Mouse (Mus musculus) embryo, embryonic 10 days (tissue): ENCODE data around the gene Tyw3.
"Not testable (repeated sequence)": the region's sequence is repeated elsewhere in the genome, so short reads cannot be mapped to it uniquely, and the experiment has no call there.

Experiments
- DNase-seq: peaks from one replicate; pipeline ENCODE4 v3.0.0-alpha.2; 2015; ENCODE audit warnings: low spot score

Tyw3 gene

DNA sequence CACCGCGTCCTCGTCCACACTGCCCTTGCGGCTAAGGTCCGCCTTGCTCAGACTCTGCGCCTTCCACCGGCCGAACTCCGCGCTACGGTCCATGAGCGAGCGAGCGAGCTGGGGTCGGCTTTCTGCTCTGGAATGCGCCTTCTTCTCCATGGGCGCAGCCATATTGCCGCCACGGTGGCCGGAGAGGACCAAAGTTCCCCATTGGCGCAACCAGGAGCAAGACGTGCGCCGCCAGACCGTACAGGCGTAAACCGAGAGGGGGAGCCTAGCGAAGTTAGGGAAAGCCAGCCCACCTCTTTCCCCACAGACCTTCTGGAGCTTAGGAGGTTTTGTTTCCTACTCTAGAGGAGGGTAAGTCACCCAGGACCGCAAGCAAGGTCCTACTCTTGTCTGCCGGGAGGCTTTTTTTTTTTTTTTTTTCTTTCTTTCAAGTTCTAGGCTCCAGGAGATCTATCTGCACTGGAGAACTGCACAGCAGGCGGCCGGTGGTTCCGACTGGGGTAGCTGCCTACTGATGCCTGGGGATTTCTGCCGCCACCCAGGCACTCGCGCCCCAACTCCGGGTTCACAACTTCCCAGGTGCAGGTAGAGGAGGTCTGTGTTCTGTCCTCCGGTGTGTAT, at the start of gene Tyw3:
Gene Tyw3 (minus strand): TSS at position 171 of the 621 bp plus-strand sequence.
- DNase-seq = peak; percentile 98

- no peak for DNase-seq
These were observed 36.2 kb upstream of the Tyw3 start for GRCm38 (mm10) chr3:154633091-154633490.

- not testable (repeated sequence) for DNase-seq
These were observed 34.4 kb upstream of the Tyw3 start for GRCm38 (mm10) chr3:154631281-154631680.

DNA sequence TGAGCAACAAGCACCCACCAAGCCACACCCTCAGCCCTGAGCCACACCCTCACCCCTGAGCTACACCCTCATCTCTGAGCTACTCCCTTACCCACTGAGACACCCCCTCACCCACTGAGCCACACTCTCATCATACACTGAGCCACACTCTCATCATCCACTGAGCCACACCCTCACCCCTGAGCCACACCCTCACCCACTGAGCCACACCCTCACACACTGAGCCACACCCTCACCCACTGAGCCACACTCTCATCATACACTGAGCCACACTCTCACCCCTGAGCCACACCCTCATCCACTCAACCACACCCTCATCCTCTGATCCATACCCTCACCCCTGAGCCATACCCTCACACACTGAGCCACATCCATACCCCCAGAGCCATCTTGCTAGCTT, 31.4 kb upstream of the Tyw3 start:
- DNase-seq = no peak

DNA sequence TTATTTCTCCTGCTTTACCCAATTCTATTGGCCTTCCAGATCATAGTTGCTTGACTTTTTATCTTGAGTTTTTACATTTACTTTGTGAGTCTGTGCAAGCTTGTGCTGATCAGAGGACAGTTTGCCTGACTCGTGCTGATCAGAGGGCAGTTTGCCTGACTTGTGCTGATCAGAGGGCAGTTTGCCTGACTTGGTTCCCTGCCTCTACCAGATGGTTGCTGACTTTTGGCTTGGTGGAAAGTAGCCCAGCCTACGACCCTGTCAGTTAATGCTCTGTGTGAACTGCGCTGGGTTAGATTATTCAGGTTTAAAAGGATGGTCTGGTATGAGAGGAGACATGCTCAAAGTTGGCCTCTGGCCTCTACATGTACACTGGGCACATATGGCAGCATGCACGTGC, 19.2 kb upstream of the Tyw3 start:
- no peak for DNase-seq

DNA sequence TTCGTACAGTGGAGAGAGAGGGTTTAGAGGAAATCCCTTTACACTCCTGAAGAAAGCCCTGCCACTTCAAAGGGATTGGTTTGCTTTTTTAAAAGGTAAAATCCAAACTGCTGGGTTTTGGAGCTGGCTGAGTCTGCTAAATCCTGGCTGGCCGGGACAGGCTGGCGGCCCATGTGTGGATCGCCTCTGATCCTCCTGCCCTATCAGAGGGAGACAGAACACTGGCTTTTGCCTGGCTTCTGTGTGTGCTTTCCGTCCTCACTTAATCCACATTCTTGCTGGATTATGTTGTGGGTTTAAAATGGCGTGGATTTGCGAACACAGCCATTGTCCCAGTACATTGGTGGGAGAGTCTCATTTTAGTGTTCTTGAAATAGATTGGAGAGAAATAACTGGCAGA, 18.4 kb upstream of the Tyw3 start:
- no peak for DNase-seq

- no peak for DNase-seq
These were observed 17.9 kb upstream of the Tyw3 start for GRCm38 (mm10) chr3:154614771-154615170.

GRCm38 (mm10) chr3:154611888-154612287, 15.0 kb upstream of the Tyw3 start:
- no peak for DNase-seq

GRCm38 (mm10) chr3:154607896-154608295, 11.0 kb upstream of the Tyw3 start:
- DNase-seq = no peak

DNA sequence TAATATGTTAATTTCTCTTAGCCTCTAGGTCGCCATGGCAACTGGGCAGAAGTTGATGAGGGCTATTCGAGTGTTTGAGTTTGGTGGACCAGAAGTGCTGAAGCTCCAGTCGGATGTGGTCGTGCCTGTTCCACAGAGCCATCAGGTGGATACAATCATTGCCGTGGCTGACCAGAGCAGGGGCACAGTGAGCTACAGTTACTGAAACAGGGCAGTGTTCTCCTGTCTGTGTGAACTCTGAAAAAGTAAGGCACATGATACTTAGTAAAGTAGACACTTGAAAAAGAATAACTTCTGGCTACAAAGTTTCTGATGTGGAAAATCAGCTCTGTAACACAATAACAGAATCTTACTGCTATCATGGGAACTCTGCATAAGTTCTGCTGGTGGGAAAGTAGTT, 8.0 kb upstream of the Tyw3 start:
- no peak for DNase-seq

GRCm38 (mm10) chr3:154602141-154602540, 5.2 kb upstream of the Tyw3 start:
- no peak for DNase-seq

- DNase-seq = peak; percentile 23
These were observed 657 bp upstream of the Tyw3 start for GRCm38 (mm10) chr3:154597561-154597960.

DNA sequence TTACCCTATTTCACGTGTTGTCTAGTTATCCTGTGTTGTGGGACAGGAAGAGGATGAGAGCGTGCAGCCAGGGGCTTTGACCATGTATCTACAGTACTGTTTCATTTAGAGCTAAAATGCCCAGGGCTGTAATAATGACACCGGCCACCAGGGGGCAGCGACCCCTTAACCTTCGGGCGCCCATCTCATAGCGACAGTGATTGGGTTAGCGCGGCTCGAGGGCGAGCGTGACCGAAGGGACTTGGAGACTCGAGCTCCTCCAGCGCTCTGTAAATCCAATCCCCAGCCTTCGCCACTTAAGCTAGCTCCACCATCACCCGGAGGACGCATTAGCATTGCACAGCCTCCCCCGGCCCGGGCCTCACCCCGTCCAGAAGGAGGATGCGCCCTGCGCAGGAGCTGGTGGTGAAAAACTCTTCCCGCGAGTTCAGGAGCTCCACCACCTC, 393 bp downstream of the Tyw3 start, which contains the start of gene Cryz:
Gene Cryz (plus strand): TSS at position 224 of the 446 bp plus-strand sequence.
- DNase-seq = peak; percentile 94

GRCm38 (mm10) chr3:154594156-154594555, 2.7 kb downstream of the Tyw3 start:
- no peak for DNase-seq

DNA sequence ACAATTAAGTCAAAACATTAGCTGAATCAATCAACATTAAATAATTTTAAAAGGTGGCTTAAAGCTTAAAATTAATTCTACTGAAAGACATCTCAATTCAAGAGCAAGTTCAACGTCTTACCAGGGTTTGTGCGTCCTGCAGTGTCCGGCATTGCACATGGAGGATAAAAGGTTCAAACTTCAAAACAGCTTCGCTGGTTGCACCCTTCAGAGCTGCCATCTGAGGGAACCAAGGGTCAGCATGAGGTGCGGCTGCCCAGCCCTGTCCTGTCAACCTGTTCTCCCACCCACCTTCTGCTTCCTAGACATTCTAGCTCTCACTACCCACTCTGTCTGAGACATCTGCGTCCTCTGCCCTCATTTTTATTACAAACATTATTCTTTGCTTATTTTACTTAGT, 3.3 kb downstream of the Tyw3 start:
- no peak for DNase-seq

- no peak for DNase-seq
These were observed 5.3 kb downstream of the Tyw3 start for GRCm38 (mm10) chr3:154591621-154592020.

DNA sequence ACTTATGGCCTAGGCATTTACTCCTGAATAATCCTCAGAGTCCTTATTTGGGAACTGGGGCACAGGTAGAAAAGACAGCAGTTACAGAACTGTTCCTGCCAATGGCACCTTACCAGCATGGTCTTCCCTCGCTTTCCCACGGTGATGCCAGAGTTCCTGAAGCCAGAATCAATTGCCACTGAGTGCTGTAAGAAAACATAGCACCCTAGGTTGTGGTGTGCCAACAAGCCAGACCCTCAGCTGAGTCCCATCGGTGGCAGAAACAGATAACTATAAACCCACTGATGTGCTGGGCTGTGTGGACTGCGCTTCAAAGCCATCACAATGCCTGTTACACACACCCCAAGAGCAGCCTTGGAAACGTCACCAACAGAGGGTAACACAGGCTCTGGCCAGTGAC, 5.9 kb downstream of the Tyw3 start:
- no peak for DNase-seq

GRCm38 (mm10) chr3:154584351-154584750, 12.6 kb downstream of the Tyw3 start:
- DNase-seq = no peak

DNA sequence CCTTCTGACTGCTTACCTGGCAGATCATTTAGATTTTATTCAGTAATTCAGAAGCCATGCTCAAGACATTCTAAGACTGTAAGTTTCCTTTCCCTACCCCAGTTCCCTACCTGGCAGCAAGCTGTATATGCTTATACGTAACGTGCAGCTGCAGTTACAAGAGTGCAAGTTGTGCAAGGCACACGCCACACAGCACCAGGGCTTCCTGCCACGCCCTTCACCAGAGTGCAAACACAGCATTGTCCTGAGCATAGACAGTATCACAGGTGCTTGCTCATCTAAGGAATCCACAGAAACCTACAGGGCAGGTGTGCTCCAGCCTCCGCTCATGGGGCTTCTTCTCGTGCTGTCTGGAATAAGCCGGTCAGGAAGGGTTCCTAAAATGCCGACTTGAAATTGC, 19.0 kb downstream of the Tyw3 start:
- DNase-seq = no peak

- DNase-seq = no peak
These were observed 23.2 kb downstream of the Tyw3 start for GRCm38 (mm10) chr3:154573666-154574065.

- DNase-seq = peak; percentile 94
These were observed 24.4 kb downstream of the Tyw3 start for GRCm38 (mm10) chr3:154572341-154572972.

GRCm38 (mm10) chr3:154570786-154571185, 26.1 kb downstream of the Tyw3 start:
- DNase-seq = peak; percentile 21

- peak; percentile 19 for DNase-seq
These were observed 26.8 kb downstream of the Tyw3 start for GRCm38 (mm10) chr3:154570029-154570575.

GRCm38 (mm10) chr3:154565437-154565836, 31.5 kb downstream of the Tyw3 start:
- DNase-seq = no peak
